Mouse (Mus musculus) liver, embryonic 14.5 days (tissue): ENCODE data around the gene Errfi1. TPM values are rescaled to one million over a fixed set of nuclear protein-coding genes. Genes with fewer than 3 reads are reported as not detected.
A peak's percentile ranks its signal among the peaks of the same experiment; 100 is the strongest.

Experiments used
- ATAC-seq: fragments of 200-750 bp; cut with Nextera tagmentation; 2 replicates; pipeline ENCODE4 v1.8.0; 2017; ENCODE audit warnings: moderate number of reproducible peaks, mild to moderate bottlenecking, moderate library complexity; ENCODE audit not compliant: insufficient read depth
- DNase-seq, 3 experiments: peaks; one replicate each; pipeline ENCODE4 v3.0.0-alpha.2; 2012 to 2013; ENCODE audit warnings: low read depth in 3 of 3, low spot score in 3 of 3
- H3K27ac ChIP-seq: fragments of 300-500 bp; sonication (generic); 2 replicates; pipeline ENCODE4 v1.5.1; 2014; ENCODE audit warnings: moderate library complexity, mild to moderate bottlenecking, control low read depth, inconsistent platforms
- H3K27me3 ChIP-seq: fragments of 300-500 bp; sonication (generic); 2 replicates; pipeline ENCODE4 v1.6.1; 2014; ENCODE audit warnings: mild to moderate bottlenecking, low read length, moderate library complexity; ENCODE audit not compliant: control insufficient read depth, insufficient read depth
- H3K36me3 ChIP-seq: fragments of 300-500 bp; sonication (generic); replicated peaks from 2 replicates; pipeline ENCODE4 v1.6.1; 2014; ENCODE audit warnings: low read depth; ENCODE audit not compliant: control insufficient read depth, insufficient read depth
- H3K4me1 ChIP-seq, 2 experiments: fragments of 200-500 bp in 1 of 2; fragments of 300-500 bp in 1 of 2; sonication (generic) in 1 of 2; replicated peaks; 2 replicates each; pipeline ENCODE4 v1.6.1; 2012 to 2014; ENCODE audit warnings: antibody characterized with exemption in 1 of 2, inconsistent platforms in 1 of 2, low read length in 1 of 2; ENCODE audit not compliant: control insufficient read depth in 2 of 2, insufficient read depth in 2 of 2
- H3K4me2 ChIP-seq: fragments of 300-500 bp; sonication (generic); 2 replicates; pipeline ENCODE4 v1.6.1; 2014; ENCODE audit warnings: low read depth, mild to moderate bottlenecking, control low read depth, moderate library complexity
- H3K4me3 ChIP-seq, 2 experiments: fragments of 200-500 bp in 1 of 2; fragments of 300-500 bp in 1 of 2; sonication (generic) in 1 of 2; 2 replicates each; pipeline ENCODE4 v1.5.1; 2012 to 2014; ENCODE audit warnings: low read depth in 2 of 2, low read length in 2 of 2, mild to moderate bottlenecking in 2 of 2, control low read depth in 1 of 2, inconsistent platforms in 1 of 2, moderate library complexity in 1 of 2; ENCODE audit not compliant: insufficient read depth in 1 of 2
- H3K9ac ChIP-seq: fragments of 300-500 bp; sonication (generic); replicated peaks from 2 replicates; pipeline ENCODE4 v1.6.1; 2014; ENCODE audit warnings: mild to moderate bottlenecking, control low read depth, moderate library complexity
- H3K9me3 ChIP-seq: fragments of 300-500 bp; sonication (generic); 2 replicates; pipeline ENCODE4 v1.6.1; 2016; ENCODE audit warnings: low read length, mixed read lengths; ENCODE audit not compliant: control insufficient read depth
- CTCF ChIP-seq: IDR thresholded peaks from 2 replicates; pipeline ENCODE4 v1.5.1; 2016; ENCODE audit warnings: antibody characterized with exemption, low read depth, control low read depth
- EP300 ChIP-seq: IDR thresholded peaks from 2 replicates; pipeline ENCODE4 v1.6.1; 2016; ENCODE audit warnings: antibody characterized with exemption, low read depth
- WGBS: fragments of 180-500 bp; shearing (Covaris S2); extraction: QIAGEN DNeasy Blood & Tissue Kit; methylation state at CpG from one replicate; pipeline ENCODE4 v1.1.7; 2014; ENCODE audit not compliant: insufficient replicate concordance; 5-methylcytosine and 5-hydroxymethylcytosine counted together
- polyA plus RNA-seq, 2 experiments: library from polyadenylated mRNA; depleted of rRNA in 1 of 2; stranded (reverse) in 1 of 2; unstranded in 1 of 2; fragments of >200 nt; fragmentation: Nextera tagmentation in 1 of 2; extraction: Ambion mirVana in 1 of 2; gene quantifications; 2 replicates each; pipeline versions ENCODE4 v1.2.1 to v1.2.3; 2012 to 2014

The Errfi1 gene
- polyA plus RNA-seq, 2 experiments: 12.6 to 26.1 TPM

DNA sequence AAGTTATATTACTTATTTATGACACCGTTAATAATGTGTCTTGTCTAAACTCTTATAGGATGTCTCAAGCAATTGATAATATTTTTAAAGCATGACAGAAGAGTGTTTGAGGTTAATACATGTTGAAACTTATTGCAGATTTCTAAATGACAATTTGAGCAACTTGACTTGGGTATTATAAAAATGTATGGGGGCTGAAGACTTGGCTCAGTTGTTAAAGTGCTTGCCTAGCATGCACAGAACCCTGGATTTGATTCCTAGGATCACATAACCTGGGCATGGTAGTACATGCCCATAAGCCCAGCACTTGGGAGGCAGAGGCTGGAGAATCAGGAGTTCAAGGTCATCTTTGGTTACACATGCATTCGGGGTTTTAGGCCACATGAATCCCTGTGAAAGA is 15.1 kb downstream of the Errfi1 start:
- Histone ChIP-seq H3K4me2 (no peak overlapping the region), H3K9ac (no peak overlapping the region), H3K27ac (no peak overlapping the region)

DNA sequence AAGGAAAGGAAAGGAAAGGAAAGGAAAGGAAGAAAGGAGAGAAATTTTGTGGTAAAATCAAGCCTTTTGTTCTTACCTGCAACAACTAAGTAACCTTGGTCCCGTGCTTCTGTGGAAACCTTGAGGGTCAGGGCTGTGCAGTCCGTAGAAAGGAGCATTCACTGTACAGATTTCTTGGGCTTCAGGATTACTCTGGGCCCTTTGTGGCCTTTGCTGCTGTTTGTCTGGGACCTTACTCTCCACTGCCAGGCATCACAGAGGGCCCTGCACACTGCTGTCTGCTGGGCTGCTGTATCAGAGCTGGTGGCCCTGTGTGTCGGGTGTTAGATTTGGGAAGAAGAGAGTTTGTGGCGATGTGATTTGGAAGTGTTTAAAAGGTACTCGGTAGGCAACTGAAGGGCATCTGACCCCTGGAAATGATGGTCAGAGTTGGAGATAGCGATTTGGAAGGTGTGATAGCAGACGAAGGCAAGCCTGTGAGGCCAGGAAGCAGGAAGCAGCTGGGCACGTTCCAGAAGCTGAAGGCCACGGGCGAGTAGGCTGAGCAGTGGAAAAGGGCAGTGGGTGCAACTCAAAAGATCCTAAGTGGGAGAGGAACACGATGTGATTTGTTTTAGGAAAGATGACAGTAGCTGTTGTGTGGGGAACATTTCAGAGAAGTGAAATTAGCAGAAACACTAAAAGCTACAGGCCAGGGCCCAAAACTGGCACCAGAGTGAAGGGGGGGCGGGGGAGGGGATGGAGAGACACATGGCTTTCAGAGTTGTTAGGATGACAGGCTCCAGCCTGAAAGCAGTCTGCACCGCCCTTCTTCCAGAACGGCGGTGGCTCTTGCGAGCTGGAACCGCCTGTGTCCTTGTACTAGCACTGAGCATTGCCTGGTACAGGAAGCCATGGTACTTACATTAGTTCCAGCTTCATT is 15.8 kb downstream of the Errfi1 start:
- no peak for ATAC-seq
- no peak for DNase-seq

More for the DNA sequence above, 15.1 kb downstream of the Errfi1 start:
- DNase-seq: no peak
- Histone ChIP-seq H3K36me3 (no peaks in the 10 kb centered on the region; the same call in 1 of the 2 replicates), H3K27me3 (no peaks in the 10 kb centered on the region), H3K4me1 (peaks cover 0 to 8% of the 10 kb centered on the region in 2 experiments; a peak in 2 of 4 replicates), H3K9me3 (no peaks in the 10 kb centered on the region), H3K4me3 (no peak overlapping the region)
- TF ChIP-seq EP300 (no peak), CTCF (no peak)
- 67% methylated on average over 2 of the region's 2 CpGs for WGBS
- no peak for ATAC-seq

DNA sequence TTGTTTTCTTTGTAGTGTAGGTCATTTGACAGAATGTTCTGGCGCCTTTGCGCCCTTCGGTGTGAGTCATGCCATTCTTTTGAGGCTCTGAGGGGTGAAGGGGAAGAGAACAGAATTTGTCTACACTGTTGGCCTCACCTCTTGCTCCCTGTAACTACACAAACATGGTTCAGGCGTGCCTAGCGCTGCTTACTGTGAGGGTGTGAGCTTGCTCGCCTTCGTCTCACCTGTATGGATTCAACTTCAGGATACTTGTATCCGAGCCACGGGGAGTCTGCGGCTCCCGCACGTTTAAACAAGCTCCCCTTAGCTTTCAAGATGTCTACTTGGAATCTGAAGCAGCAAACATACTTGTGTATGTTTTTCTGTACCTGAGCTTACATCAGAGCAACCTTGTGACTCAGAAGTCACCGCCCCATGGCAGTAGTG is 17.3 kb downstream of the Errfi1 start:
- Histone ChIP-seq H3K4me3 (no peak overlapping the region), H3K27ac (no peak overlapping the region), H3K27me3 (no peaks in the 10 kb centered on the region), H3K36me3 (no peaks in the 10 kb centered on the region), H3K4me2 (no peak overlapping the region), H3K9me3 (no peaks in the 10 kb centered on the region), H3K9ac (no peak overlapping the region), H3K4me1 (peaks cover 0 to 12% of the 10 kb centered on the region in 2 experiments; a peak in 2 of 4 replicates)
- TF ChIP-seq CTCF (no peak), EP300 (no peak)
- 74% methylated on average over 13 of the region's 13 CpGs for WGBS
- ATAC-seq (no peak), DNase-seq (no peak)

More for the DNA sequence above, 15.8 kb downstream of the Errfi1 start:
- Histone ChIP-seq H3K27ac (no peak overlapping the region), H3K4me2 (no peak overlapping the region), H3K27me3 (no peaks in the 10 kb centered on the region), H3K36me3 (no peaks in the 10 kb centered on the region; the same call in 1 of the 2 replicates), H3K9ac (no peak overlapping the region), H3K9me3 (no peaks in the 10 kb centered on the region), H3K4me3 (no peak overlapping the region), H3K4me1 (peaks cover 0 to 8% of the 10 kb centered on the region in 2 experiments; a peak in 2 of 4 replicates)
- TF ChIP-seq CTCF: no peak
- no peak for TF ChIP-seq EP300
- WGBS: 40% methylated on average over 17 of the region's 17 CpGs

DNA sequence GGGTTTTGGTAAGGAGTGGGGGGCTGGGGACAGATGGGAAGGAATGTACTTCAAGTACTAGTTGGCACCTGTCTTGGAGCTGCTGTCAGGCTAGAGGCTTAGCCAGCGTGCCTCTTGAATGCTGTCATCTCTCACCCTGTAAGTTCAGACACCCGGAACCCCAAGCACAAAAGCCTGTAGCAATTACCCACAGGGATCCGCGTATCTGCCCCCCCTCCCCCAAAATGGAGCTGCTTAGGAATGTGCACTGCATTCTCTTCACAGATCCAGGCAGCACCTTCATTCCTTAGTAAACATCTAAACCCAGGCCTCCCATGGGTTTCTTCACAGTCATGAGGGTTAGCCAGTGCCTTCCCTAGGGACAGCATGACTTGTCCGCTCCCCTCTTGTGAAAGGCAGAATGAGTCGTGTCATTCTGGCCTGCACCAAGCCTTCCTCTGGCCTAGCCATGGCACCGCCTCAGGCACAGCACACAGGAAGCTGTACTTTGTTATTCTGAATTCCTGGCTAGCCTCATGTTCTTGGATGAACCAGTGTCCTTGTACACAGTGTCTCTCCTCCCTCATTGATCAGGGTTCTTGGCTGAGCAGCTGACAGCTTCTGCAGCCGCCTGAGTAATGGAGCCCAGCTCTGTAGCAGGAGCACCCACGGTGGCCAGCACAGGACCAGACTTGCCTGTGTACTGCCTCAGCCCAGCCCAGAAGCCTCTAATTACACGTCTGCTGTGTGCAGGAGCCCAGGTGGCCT is 17.8 kb downstream of the Errfi1 start:
- H3K4me1 ChIP-seq: peaks cover 0 to 12% of the 10 kb centered on the region in 2 experiments; a peak in 2 of 4 replicates
- H3K27me3 ChIP-seq: no peaks in the 10 kb centered on the region
- WGBS: 48% methylated on average over 10 of the region's 10 CpGs
- DNase-seq (no peak), ATAC-seq (peak; percentile 13; the same call in 1 of the 2 replicates)
- no peak overlapping the region for H3K4me3 ChIP-seq
- no peak overlapping the region for H3K27ac ChIP-seq
- no peak overlapping the region for H3K9ac ChIP-seq
- H3K4me2 ChIP-seq: no peak overlapping the region
- no peak for TF ChIP-seq EP300
- TF ChIP-seq CTCF: no peak
- no peaks in the 10 kb centered on the region for H3K36me3 ChIP-seq
- H3K9me3 ChIP-seq: no peaks in the 10 kb centered on the region
